Mouse (Mus musculus): Measurements from ENCODE around the gene Dnase2a.
A peak's percentile ranks its signal among the peaks of the same experiment; 100 is the strongest.
"Not testable (repeated sequence)": the region's sequence is repeated elsewhere in the genome, so short reads cannot be mapped to it uniquely, and the experiment has no call there.

Gene Dnase2a

GRCm38 (mm10) chr8:84907979-84908378, 381 bp upstream of the Dnase2a start:
- not testable (repeated sequence) for DNase-seq (ENCODE audit: low spot score in 2 of 2)

- no peak for DNase-seq (ENCODE audit: low spot score in 2 of 2)
Measured at GRCm38 (mm10) chr8:84909162-84909767, 905 bp downstream of the Dnase2a start.

- DNase-seq (ENCODE audit: low spot score in 2 of 2), result peak in 1 of 2 experiments; percentile 39
Measured at GRCm38 (mm10) chr8:84909949-84910348, 1.6 kb downstream of the Dnase2a start.

- no peak for DNase-seq (ENCODE audit: low spot score in 2 of 2)
Measured at GRCm38 (mm10) chr8:84910551-84910950, 2.2 kb downstream of the Dnase2a start.

GRCm38 (mm10) chr8:84911854-84912253, 3.5 kb downstream of the Dnase2a start:
- DNase-seq (ENCODE audit: low spot score in 2 of 2), result no peak

GRCm38 (mm10) chr8:84912391-84912790, 4.0 kb downstream of the Dnase2a start:
- peak in 1 of 2 experiments; percentile 11 for DNase-seq (ENCODE audit: low spot score in 2 of 2)

- DNase-seq (ENCODE audit: low spot score in 2 of 2), result peak; percentile 92 to 93
Measured at GRCm38 (mm10) chr8:84912895-84913501, 4.6 kb downstream of the Dnase2a start.

GRCm38 (mm10) chr8:84913502-84913900, 5.1 kb downstream of the Dnase2a start:
- peak; percentile 60 to 66 for DNase-seq (ENCODE audit: low spot score in 2 of 2)

- peak; percentile 42 to 62 for DNase-seq (ENCODE audit: low spot score in 2 of 2)
Measured at GRCm38 (mm10) chr8:84913960-84914359, 5.6 kb downstream of the Dnase2a start.

GRCm38 (mm10) chr8:84915269-84915668, 6.9 kb downstream of the Dnase2a start:
- DNase-seq (ENCODE audit: low spot score in 2 of 2), result no peak

GRCm38 (mm10) chr8:84917781-84918180, 9.4 kb downstream of the Dnase2a start:
- no peak for DNase-seq (ENCODE audit: low spot score in 2 of 2)

GRCm38 (mm10) chr8:84918646-84919045, 10.3 kb downstream of the Dnase2a start:
- no peak for DNase-seq (ENCODE audit: low spot score in 2 of 2)

- DNase-seq (ENCODE audit: low spot score in 2 of 2), result no peak
Measured at GRCm38 (mm10) chr8:84921596-84921995, 13.2 kb downstream of the Dnase2a start.

GRCm38 (mm10) chr8:84925557-84925956, 17.2 kb downstream of the Dnase2a start:
- DNase-seq (ENCODE audit: low spot score in 2 of 2), result no peak

GRCm38 (mm10) chr8:84927513-84927912, 19.2 kb downstream of the Dnase2a start:
- DNase-seq (ENCODE audit: low spot score in 2 of 2), result no peak

GRCm38 (mm10) chr8:84928456-84929306, 20.3 kb downstream of the Dnase2a start:
- DNase-seq (ENCODE audit: low spot score in 2 of 2), result peak; percentile 37 to 44

GRCm38 (mm10) chr8:84930582-84930981, 22.2 kb downstream of the Dnase2a start:
- DNase-seq (ENCODE audit: low spot score in 2 of 2), result no peak

GRCm38 (mm10) chr8:84933767-84934559, 25.6 kb downstream of the Dnase2a start:
- no peak for DNase-seq (ENCODE audit: low spot score in 2 of 2)

GRCm38 (mm10) chr8:84934860-84935259, 26.5 kb downstream of the Dnase2a start:
- no peak for DNase-seq (ENCODE audit: low spot score in 2 of 2)

GRCm38 (mm10) chr8:84935489-84935888, 27.1 kb downstream of the Dnase2a start:
- DNase-seq (ENCODE audit: low spot score in 2 of 2), result no peak

GRCm38 (mm10) chr8:84936041-84936961, 27.9 kb downstream of the Dnase2a start:
- no peak for DNase-seq (ENCODE audit: low spot score in 2 of 2)
